Mouse (Mus musculus) ES-E14 (cell line): Measurements from ENCODE around the gene Platr25. TPM values are rescaled to one million over a fixed set of nuclear protein-coding genes. Genes with fewer than 3 reads are reported as not detected.
"Not testable (repeated sequence)": the region's sequence is repeated elsewhere in the genome, so short reads cannot be mapped to it uniquely, and the experiment has no call there.

ENCODE experiments used
- DNase-seq: peaks from one replicate; pipeline ENCODE4 v3.0.0-alpha.2; 2013; ENCODE audit warnings: low read depth, low spot score
- H3K27ac ChIP-seq: 2 replicates; pipeline ENCODE4 v1.5.1; 2012; ENCODE audit warnings: low read depth, mild to moderate bottlenecking, low read length, moderate library complexity, mixed read lengths; ENCODE audit not compliant: poor library complexity, insufficient read depth, severe bottlenecking
- H3K36me3 ChIP-seq: 2 replicates; pipeline ENCODE4 v1.6.1; 2012; ENCODE audit warnings: mild to moderate bottlenecking, low read length, moderate library complexity, mixed read lengths; ENCODE audit not compliant: control insufficient read depth, poor library complexity, insufficient read depth, severe bottlenecking
- H3K4me1 ChIP-seq, 2 experiments: fragments of 150-350 bp in 1 of 2; sonication (generic) in 1 of 2; 2 replicates each; pipeline ENCODE4 v1.6.1; 2012; ENCODE audit warnings: low read length in 2 of 2, mild to moderate bottlenecking in 1 of 2, mixed read lengths in 1 of 2; ENCODE audit not compliant: control insufficient read depth in 2 of 2, insufficient read depth in 2 of 2, poor library complexity in 1 of 2
- H3K4me3 ChIP-seq, 2 experiments: fragments of 150-350 bp in 1 of 2; sonication (generic) in 1 of 2; 2 replicates each; pipeline ENCODE4 v1.5.1; 2012; ENCODE audit warnings: low read length in 2 of 2, low read depth in 1 of 2, mild to moderate bottlenecking in 1 of 2, mixed read lengths in 1 of 2; ENCODE audit not compliant: insufficient read depth in 1 of 2, poor library complexity in 1 of 2, severe bottlenecking in 1 of 2
- H3K9ac ChIP-seq: 2 replicates; pipeline ENCODE4 v1.6.1; 2012; ENCODE audit warnings: low read depth, mild to moderate bottlenecking, low read length, mixed read lengths; ENCODE audit not compliant: poor library complexity, insufficient read depth, severe bottlenecking
- H3K9me3 ChIP-seq: fragments of 150-350 bp; sonication (generic); 2 replicates; pipeline ENCODE4 v1.6.1; 2012; ENCODE audit warnings: low read depth, mild to moderate bottlenecking, low read length; ENCODE audit not compliant: control insufficient read depth, insufficient read depth
- CHD2 ChIP-seq: IDR thresholded peaks from 2 replicates; pipeline ENCODE4 v1.6.1; 2014; ENCODE audit warnings: mild to moderate bottlenecking, low read depth, low read length, inconsistent platforms
- HCFC1 ChIP-seq: IDR thresholded peaks from 2 replicates; pipeline ENCODE4 v1.6.1; 2012; ENCODE audit warnings: low read length, inconsistent platforms, borderline replicate concordance; ENCODE audit not compliant: insufficient read depth
- MAFK ChIP-seq: IDR thresholded peaks from 2 replicates; pipeline ENCODE4 v1.6.1; 2014; ENCODE audit warnings: mild to moderate bottlenecking, low read depth, low read length, inconsistent platforms; ENCODE audit not compliant: insufficient read depth
- ZC3H11A ChIP-seq: IDR thresholded peaks from 2 replicates; pipeline ENCODE4 v1.6.1; 2012; ENCODE audit warnings: low read depth, mild to moderate bottlenecking, inconsistent platforms, low read length, borderline replicate concordance
- ZNF384 ChIP-seq: IDR thresholded peaks from 2 replicates; pipeline ENCODE4 v1.6.1; 2012; ENCODE audit warnings: low read depth, low read length, inconsistent platforms
- in situ Hi-C, 2 experiments: fragments of 600-800 bp; cut with MboI; formaldehyde crosslinking; loops; one replicate each; pipeline ENCODE4 v1.15.1; 2025; ENCODE audit warnings: low sequenced_read_pairs in 2 of 2, inconsistent platforms in 1 of 2; ENCODE audit not compliant: unreplicated experiment in 2 of 2
- total RNA-seq: library from RNA; depleted of rRNA; stranded (reverse); fragments of 300-350 nt; gene quantifications from 2 replicates; pipeline ENCODE4 v1.2.3, GENCODE M21; 2012

The Platr25 gene
- total RNA-seq, 1 experiment = 30.4 TPM

- in situ Hi-C loops = no loop called here
- TF ChIP-seq MAFK = no peak
- TF ChIP-seq CHD2 = no peak
- no peak for TF ChIP-seq ZNF384
- no peak for TF ChIP-seq ZC3H11A
- TF ChIP-seq HCFC1 = no peak
- Histone ChIP-seq H3K4me1 (no peaks in the 10 kb centered on the region; a peak in 1 of 4 replicates), H3K9me3 (no peaks in the 10 kb centered on the region), H3K4me3 (no peak overlapping the region), H3K36me3 (no peaks in the 10 kb centered on the region), H3K27ac (no peak overlapping the region), H3K9ac (no peak overlapping the region)
- no peak for DNase-seq
Observed at GRCm38 (mm10) chr13:62733322-62733721, 27.2 kb downstream of the Platr25 start.

- H3K27ac ChIP-seq, H3K36me3 ChIP-seq, H3K9me3 ChIP-seq, in situ Hi-C loops, H3K4me1 ChIP-seq: not testable (repeated sequence)
- peak overlapping the region; percentile 56 to 68 for H3K4me3 ChIP-seq
- DNase-seq = peak; percentile 13
- peak overlapping the region; percentile 47; the same call in 1 of the 2 replicates for H3K9ac ChIP-seq
- TF ChIP-seq CHD2 = peak; percentile 70
Observed at GRCm38 (mm10) chr13:62712611-62713010, 47.9 kb downstream of the Platr25 start.

GRCm38 (mm10) chr13:62685287-62685648 lies 75.2 kb downstream of the Platr25 start:
- H3K4me1 ChIP-seq, in situ Hi-C loops, H3K9me3 ChIP-seq, H3K36me3 ChIP-seq, H3K27ac ChIP-seq, H3K9ac ChIP-seq, DNase-seq: not testable (repeated sequence)
- peak overlapping the region in 1 of 2 experiments; percentile 96; a peak in 2 of 4 replicates for H3K4me3 ChIP-seq

DNA sequence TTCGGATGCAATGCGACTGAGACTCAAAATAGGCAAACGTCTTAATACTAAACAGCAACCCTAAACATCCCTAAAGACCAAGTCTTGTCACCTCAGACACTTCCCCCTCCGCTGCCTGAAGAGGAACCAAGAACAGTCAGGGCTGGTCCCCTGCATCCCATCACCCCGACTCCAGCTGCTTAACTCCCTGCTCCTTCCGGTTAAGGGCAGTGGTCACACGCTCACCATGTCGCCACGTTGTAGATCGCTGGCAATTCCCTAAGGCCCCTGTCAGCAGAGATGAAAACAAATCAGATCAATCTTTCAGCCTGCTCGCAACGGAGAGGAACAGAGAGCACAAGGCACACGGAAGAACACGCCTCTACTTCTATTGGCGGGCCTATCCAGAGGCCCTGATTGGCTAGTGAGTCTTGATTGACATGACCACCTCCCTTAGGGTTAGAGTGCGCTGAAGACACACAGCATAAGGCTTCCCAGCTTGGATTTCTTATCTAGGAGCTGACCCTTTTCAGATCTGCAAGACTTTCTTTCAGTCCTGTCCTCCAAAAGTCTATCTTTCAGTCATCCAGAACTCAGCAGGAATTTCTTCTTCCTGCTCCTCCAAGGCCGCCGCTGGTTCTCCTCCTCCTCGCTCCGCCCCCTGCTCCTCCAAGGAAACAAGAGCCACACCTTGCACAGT lies 75.8 kb downstream of the Platr25 start:
- H3K36me3 ChIP-seq, H3K27ac ChIP-seq, in situ Hi-C loops, H3K9me3 ChIP-seq, H3K4me1 ChIP-seq: not testable (repeated sequence)
- Histone ChIP-seq H3K9ac (peak overlapping the region; percentile 82), H3K4me3 (peak overlapping the region; percentile 76 to 96)
- DNase-seq = peak; percentile 43

GRCm38 (mm10) chr13:62653369-62653743 lies 107.2 kb downstream of the Platr25 start:
- 0 out of 2 replicates have a peak overlapping the region, but pooled peaks have one; percentile 59 for H3K9ac ChIP-seq
- TF ChIP-seq HCFC1 (no peak), MAFK (no peak)
- no peaks in the 10 kb centered on the region for H3K9me3 ChIP-seq
- DNase-seq = no peak
- H3K4me1 ChIP-seq = no peaks in the 10 kb centered on the region
- H3K4me3 ChIP-seq = peak overlapping the region; percentile 81 to 85
- in situ Hi-C loops = no loop called here
- H3K27ac ChIP-seq = no peak overlapping the region
- no peaks in the 10 kb centered on the region for H3K36me3 ChIP-seq
